Mouse (Mus musculus): ENCODE results near the gene Lingo1. TPM values are rescaled to one million over a fixed set of nuclear protein-coding genes. Genes with fewer than 3 reads are reported as not detected.

The Lingo1 gene
- polyA plus RNA-seq, 1 experiment = not detected

- H3K27ac ChIP-seq (ENCODE audit: insufficient read depth, low read depth, low read length) = no peak overlapping the region
- no peak for TF ChIP-seq CTCF (IDR thresholded peaks at IDR 0.05; ENCODE audit: low read depth, low read length)
- TF ChIP-seq POLR2A (IDR thresholded peaks at IDR 0.05; ENCODE audit: borderline replicate concordance, low read depth, low read length) = no peak
- no peaks in the 10 kb centered on the region for H3K4me1 ChIP-seq (ENCODE audit: control insufficient read depth, insufficient read depth, low read length)
Measured at GRCm38 (mm10) chr9:56784576-56784975, 11.7 kb downstream of the Lingo1 start.

GRCm38 (mm10) chr9:56776881-56777801 is 19.1 kb downstream of the Lingo1 start:
- TF ChIP-seq POLR2A (IDR thresholded peaks at IDR 0.05; ENCODE audit: borderline replicate concordance, low read depth, low read length) (no peak), CTCF (IDR thresholded peaks at IDR 0.05; ENCODE audit: low read depth, low read length) (no peak)
- Histone ChIP-seq H3K4me1 (ENCODE audit: control insufficient read depth, insufficient read depth, low read length) (no peaks in the 10 kb centered on the region), H3K4me3 (ENCODE audit: insufficient read depth, low read length) (no peak overlapping the region), H3K27ac (ENCODE audit: insufficient read depth, low read depth, low read length) (no peak overlapping the region)

More at GRCm38 (mm10) chr9:56784576-56784975, 11.7 kb downstream of the Lingo1 start:
- no peak overlapping the region for H3K4me3 ChIP-seq (ENCODE audit: insufficient read depth, low read length)

GRCm38 (mm10) chr9:56775161-56775934 is 20.9 kb downstream of the Lingo1 start:
- no peak overlapping the region for H3K4me3 ChIP-seq (ENCODE audit: insufficient read depth, low read length)
- H3K27ac ChIP-seq (ENCODE audit: insufficient read depth, low read depth, low read length) = no peak overlapping the region
- H3K4me1 ChIP-seq (ENCODE audit: control insufficient read depth, insufficient read depth, low read length) = no peaks in the 10 kb centered on the region
- no peak for TF ChIP-seq CTCF (IDR thresholded peaks at IDR 0.05; ENCODE audit: low read depth, low read length)
- TF ChIP-seq POLR2A (IDR thresholded peaks at IDR 0.05; ENCODE audit: borderline replicate concordance, low read depth, low read length) = no peak

GRCm38 (mm10) chr9:56774231-56774630 is 22.0 kb downstream of the Lingo1 start:
- no peak for TF ChIP-seq POLR2A (IDR thresholded peaks at IDR 0.05; ENCODE audit: borderline replicate concordance, low read depth, low read length)
- TF ChIP-seq CTCF (IDR thresholded peaks at IDR 0.05; ENCODE audit: low read depth, low read length) = peak; percentile 45
- Histone ChIP-seq H3K4me1 (ENCODE audit: control insufficient read depth, insufficient read depth, low read length) (no peaks in the 10 kb centered on the region), H3K27ac (ENCODE audit: insufficient read depth, low read depth, low read length) (no peak overlapping the region), H3K4me3 (ENCODE audit: insufficient read depth, low read length) (no peak overlapping the region)

GRCm38 (mm10) chr9:56773666-56774065 is 22.6 kb downstream of the Lingo1 start:
- TF ChIP-seq POLR2A (IDR thresholded peaks at IDR 0.05; ENCODE audit: borderline replicate concordance, low read depth, low read length) (no peak), CTCF (IDR thresholded peaks at IDR 0.05; ENCODE audit: low read depth, low read length) (no peak)
- H3K27ac ChIP-seq (ENCODE audit: insufficient read depth, low read depth, low read length) = no peak overlapping the region
- no peaks in the 10 kb centered on the region for H3K4me1 ChIP-seq (ENCODE audit: control insufficient read depth, insufficient read depth, low read length)
- H3K4me3 ChIP-seq (ENCODE audit: insufficient read depth, low read length) = no peak overlapping the region

- TF ChIP-seq CTCF (IDR thresholded peaks at IDR 0.05; ENCODE audit: low read depth, low read length) (no peak), POLR2A (IDR thresholded peaks at IDR 0.05; ENCODE audit: borderline replicate concordance, low read depth, low read length) (no peak)
Measured at GRCm38 (mm10) chr9:56767653-56768136, 28.6 kb downstream of the Lingo1 start.

DNA sequence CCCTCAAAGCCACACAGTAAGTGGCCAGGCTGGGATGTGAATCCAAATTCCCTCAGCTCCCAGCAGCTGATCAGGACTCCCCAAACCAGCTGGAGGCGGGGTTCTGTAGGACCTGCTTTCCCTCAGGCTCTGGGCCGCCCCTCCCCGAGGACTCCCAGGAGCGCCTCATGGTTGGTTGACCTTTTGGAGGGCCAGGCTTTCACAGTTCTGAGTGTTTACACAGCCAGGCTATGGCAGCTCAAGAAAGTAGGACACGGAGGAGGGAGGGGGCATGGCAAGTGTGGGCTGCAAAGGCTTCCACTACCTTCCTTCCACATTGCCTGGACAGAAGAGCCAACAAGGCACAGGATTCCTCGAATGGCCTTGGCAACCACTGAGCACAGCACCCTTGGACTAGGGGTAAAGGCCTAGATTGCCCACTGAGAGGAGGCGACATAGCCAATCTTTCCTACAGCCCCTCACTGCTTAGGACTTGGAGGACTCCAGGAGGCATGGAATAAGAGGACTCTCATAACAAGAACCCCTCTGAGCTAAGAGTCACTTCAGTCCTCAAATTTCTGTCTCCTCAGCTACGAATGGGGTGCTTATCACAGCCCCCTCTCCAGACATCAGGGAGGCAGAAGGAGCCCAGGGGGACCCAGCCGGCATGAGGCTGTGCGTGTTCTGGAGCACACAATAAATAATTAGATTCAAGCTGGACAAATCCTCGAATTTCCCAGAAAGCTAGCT is 29.5 kb downstream of the Lingo1 start:
- no peak overlapping the region for H3K4me3 ChIP-seq (ENCODE audit: insufficient read depth, low read length)
- H3K27ac ChIP-seq (ENCODE audit: insufficient read depth, low read depth, low read length) = no peak overlapping the region
- TF ChIP-seq CTCF (IDR thresholded peaks at IDR 0.05; ENCODE audit: low read depth, low read length) = no peak
- TF ChIP-seq POLR2A (IDR thresholded peaks at IDR 0.05; ENCODE audit: borderline replicate concordance, low read depth, low read length) = no peak
- no peaks in the 10 kb centered on the region for H3K4me1 ChIP-seq (ENCODE audit: control insufficient read depth, insufficient read depth, low read length)

More at GRCm38 (mm10) chr9:56767653-56768136, 28.6 kb downstream of the Lingo1 start:
- Histone ChIP-seq H3K27ac (ENCODE audit: insufficient read depth, low read depth, low read length) (no peak overlapping the region), H3K4me1 (ENCODE audit: control insufficient read depth, insufficient read depth, low read length) (no peaks in the 10 kb centered on the region), H3K4me3 (ENCODE audit: insufficient read depth, low read length) (no peak overlapping the region)

DNA sequence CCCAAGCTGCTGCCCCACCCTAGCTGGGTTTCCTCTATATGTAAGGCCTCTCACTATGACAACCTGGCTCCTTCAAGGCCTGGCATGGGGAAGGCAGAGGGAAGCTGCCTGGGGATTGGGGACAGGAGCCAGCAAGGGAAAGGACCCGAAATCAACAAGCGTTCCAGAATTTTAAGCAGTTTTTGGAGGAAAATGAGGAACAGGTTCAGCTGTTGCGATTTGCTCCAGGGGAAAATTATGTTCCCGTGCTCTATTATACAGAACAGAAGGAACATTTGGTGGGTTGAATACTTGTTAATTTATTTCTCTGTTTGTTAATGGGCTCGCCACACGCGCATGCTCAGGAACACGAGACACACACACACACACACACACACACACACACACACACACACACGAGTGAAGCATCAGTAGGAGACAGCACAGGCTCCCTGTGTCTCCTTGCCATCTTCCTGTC is 34.1 kb downstream of the Lingo1 start:
- no peaks in the 10 kb centered on the region for H3K4me1 ChIP-seq (ENCODE audit: control insufficient read depth, insufficient read depth, low read length)
- H3K4me3 ChIP-seq (ENCODE audit: insufficient read depth, low read length) = no peak overlapping the region
- no peak overlapping the region for H3K27ac ChIP-seq (ENCODE audit: insufficient read depth, low read depth, low read length)
- TF ChIP-seq POLR2A (IDR thresholded peaks at IDR 0.05; ENCODE audit: borderline replicate concordance, low read depth, low read length) (no peak), CTCF (IDR thresholded peaks at IDR 0.05; ENCODE audit: low read depth, low read length) (no peak)

DNA sequence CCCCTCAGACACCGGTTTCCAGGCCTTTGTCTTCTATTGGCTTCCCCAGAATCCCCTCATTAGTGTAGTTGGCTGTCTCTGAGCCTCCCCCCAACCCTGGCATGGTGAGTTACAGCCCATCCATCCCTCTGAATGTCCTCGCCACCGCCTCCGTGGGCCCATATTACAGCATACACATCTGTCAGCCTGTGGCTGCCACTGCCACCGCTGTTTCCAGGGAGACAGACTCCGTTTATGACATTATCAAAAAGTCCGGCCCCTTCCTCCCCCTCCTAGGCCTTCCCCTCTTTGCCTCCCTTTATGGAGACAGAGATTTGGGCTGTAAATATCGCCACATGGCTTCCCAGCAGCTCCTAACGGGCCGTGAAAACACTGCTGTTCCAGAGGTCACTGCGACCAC is 38.5 kb downstream of the Lingo1 start:
- Histone ChIP-seq H3K27ac (ENCODE audit: insufficient read depth, low read depth, low read length) (no peak overlapping the region), H3K4me1 (ENCODE audit: control insufficient read depth, insufficient read depth, low read length) (no peaks in the 10 kb centered on the region), H3K4me3 (ENCODE audit: insufficient read depth, low read length) (no peak overlapping the region)
- TF ChIP-seq POLR2A (IDR thresholded peaks at IDR 0.05; ENCODE audit: borderline replicate concordance, low read depth, low read length) = no peak
- no peak for TF ChIP-seq CTCF (IDR thresholded peaks at IDR 0.05; ENCODE audit: low read depth, low read length)

All from bone marrow macrophage, adult 2 months (primary cell).